Mouse (Mus musculus) cerebellum, postnatal 25 days (tissue): ENCODE measurements around the gene Mpp2.

Experiments used
- DNase-seq, 2 experiments: peaks; one replicate each; pipeline ENCODE4 v3.0.0; 2021; ENCODE audit warnings: mixed read lengths in 2 of 2

Mpp2 gene

GRCm38 (mm10) chr11:102034887-102035286 lies 53.4 kb downstream of the Mpp2 start:
- peak; percentile 90 for DNase-seq

GRCm38 (mm10) chr11:102033055-102033591 lies 55.2 kb downstream of the Mpp2 start:
- DNase-seq: no peak

GRCm38 (mm10) chr11:102031149-102031548 lies 57.2 kb downstream of the Mpp2 start:
- DNase-seq: peak; percentile 98 to 99

GRCm38 (mm10) chr11:102029966-102030365 lies 58.3 kb downstream of the Mpp2 start:
- DNase-seq: peak; percentile 29 to 50

- peak in 1 of 2 experiments; percentile 32 for DNase-seq
Observed at GRCm38 (mm10) chr11:102029304-102029703, 59.0 kb downstream of the Mpp2 start.

GRCm38 (mm10) chr11:102028087-102028816 lies 60.1 kb downstream of the Mpp2 start, which contains the start of gene Mpp3:
Mpp3 (minus strand) TSS chr11:102028461.
- peak in 1 of 2 experiments; percentile 48 for DNase-seq

- peak; percentile 65 to 66 for DNase-seq
Observed at GRCm38 (mm10) chr11:102027361-102028017, 60.8 kb downstream of the Mpp2 start.

GRCm38 (mm10) chr11:102026694-102027360 lies 61.5 kb downstream of the Mpp2 start:
- peak; percentile 92 to 95 for DNase-seq

GRCm38 (mm10) chr11:102025991-102026660 lies 62.2 kb downstream of the Mpp2 start:
- peak; percentile 54 to 70 for DNase-seq

- DNase-seq: peak; percentile 57 to 65
Observed at GRCm38 (mm10) chr11:102025354-102025753, 63.0 kb downstream of the Mpp2 start.

GRCm38 (mm10) chr11:102024875-102025274 lies 63.4 kb downstream of the Mpp2 start:
- peak in 1 of 2 experiments; percentile 52 for DNase-seq

GRCm38 (mm10) chr11:102024084-102024758 lies 64.1 kb downstream of the Mpp2 start:
- DNase-seq: peak; percentile 83 to 86

- DNase-seq: peak; percentile 50 to 64
Observed at GRCm38 (mm10) chr11:102023406-102023805, 64.9 kb downstream of the Mpp2 start.

GRCm38 (mm10) chr11:102021196-102021595 lies 67.1 kb downstream of the Mpp2 start:
- DNase-seq: peak in 1 of 2 experiments; percentile 51

- DNase-seq: peak; percentile 31 to 49
Observed at GRCm38 (mm10) chr11:102019736-102020135, 68.6 kb downstream of the Mpp2 start.

- peak; percentile 61 to 74 for DNase-seq
Observed at GRCm38 (mm10) chr11:102016136-102016535, 72.2 kb downstream of the Mpp2 start.

GRCm38 (mm10) chr11:102015472-102015871 lies 72.8 kb downstream of the Mpp2 start:
- no peak for DNase-seq

GRCm38 (mm10) chr11:102013201-102013600 lies 75.1 kb downstream of the Mpp2 start:
- DNase-seq: peak in 1 of 2 experiments; percentile 61

GRCm38 (mm10) chr11:102011510-102011909 lies 76.8 kb downstream of the Mpp2 start:
- peak in 1 of 2 experiments; percentile 52 for DNase-seq

GRCm38 (mm10) chr11:102010140-102010539 lies 78.2 kb downstream of the Mpp2 start:
- peak; percentile 77 to 81 for DNase-seq

- no peak for DNase-seq
Observed at GRCm38 (mm10) chr11:102008954-102009637, 79.2 kb downstream of the Mpp2 start.
